Mouse (Mus musculus) kidney, adult 11 months (tissue): ENCODE measurements around the gene Rd3.

ENCODE experiments used
- DNase-seq: peaks from one replicate; pipeline ENCODE4 v3.0.0; 2022

Gene Rd3

GRCm38 (mm10) chr1:191977187-191977586 lies at the start of gene Rd3:
Rd3 (plus strand) TSS chr1:191977370.
- no peak for DNase-seq

GRCm38 (mm10) chr1:191928345-191928744 lies 48.8 kb upstream of the Rd3 start:
- peak; percentile 74 for DNase-seq

- no peak for DNase-seq
Observed at GRCm38 (mm10) chr1:191929065-191929464, 48.1 kb upstream of the Rd3 start.

DNA sequence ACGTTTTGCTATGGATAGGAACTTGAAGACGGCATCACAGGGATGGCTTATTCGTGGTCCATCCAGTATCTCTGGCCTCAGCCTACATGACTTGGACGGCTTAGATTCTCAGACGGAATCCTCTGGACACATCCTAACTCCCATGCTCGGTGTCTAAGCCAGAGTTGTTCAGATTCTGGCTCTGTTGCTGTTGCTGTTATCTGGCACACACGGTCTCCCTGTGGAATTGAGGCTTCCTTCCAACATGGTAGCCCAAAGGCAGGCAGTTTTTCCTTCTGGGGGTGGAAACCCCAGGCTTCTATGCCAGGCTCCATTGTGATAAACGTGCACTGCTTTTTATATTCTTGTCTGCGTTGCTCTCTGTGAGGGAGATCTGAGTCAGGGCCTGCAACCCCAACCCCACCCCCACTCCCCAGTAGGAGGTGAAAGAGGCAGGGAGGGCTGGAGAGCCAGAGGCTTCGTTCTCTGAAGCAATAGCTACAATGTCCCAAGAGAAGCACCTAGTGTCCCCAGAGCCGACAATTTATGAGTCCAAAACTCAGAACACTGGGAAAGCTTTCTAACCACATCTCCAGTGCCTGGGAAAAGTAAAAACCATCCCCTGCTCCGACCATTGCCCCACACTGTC lies 47.2 kb upstream of the Rd3 start:
- DNase-seq, result no peak

- no peak for DNase-seq
Observed at GRCm38 (mm10) chr1:191930525-191931105, 46.6 kb upstream of the Rd3 start.

DNA sequence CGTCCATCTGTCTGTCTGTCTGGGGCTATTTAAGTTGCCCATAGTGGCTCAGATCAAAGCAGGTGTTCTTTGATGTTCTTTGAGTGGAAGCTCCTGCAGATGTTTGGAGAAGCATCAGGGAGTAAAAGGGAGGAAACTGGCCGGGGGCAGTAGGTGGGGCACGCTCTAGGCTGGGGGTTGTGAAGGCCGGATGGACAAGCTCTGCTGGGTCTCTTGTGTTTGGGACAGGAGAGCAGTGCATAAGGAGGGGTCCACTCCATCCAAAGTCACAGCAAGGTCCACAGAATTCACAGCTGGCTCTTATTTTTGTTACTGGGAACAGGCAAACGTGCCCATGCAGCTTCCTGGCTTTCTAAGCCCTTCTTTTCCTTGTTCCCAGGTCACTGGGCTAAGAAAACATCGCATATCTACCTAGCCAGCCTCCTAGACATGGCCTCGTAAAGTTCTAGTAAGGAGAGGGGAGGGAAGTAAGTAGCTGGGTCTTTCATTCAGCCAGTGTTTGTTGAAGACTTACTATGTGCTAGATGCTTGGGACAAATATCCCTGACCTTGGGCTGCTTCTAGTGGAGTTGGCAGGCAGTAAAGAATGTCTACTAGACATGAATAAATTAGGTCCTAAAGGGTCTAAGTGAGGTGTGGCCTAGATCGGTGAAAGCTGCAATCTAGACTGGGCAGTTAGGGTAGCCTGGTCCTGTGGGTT lies 44.7 kb upstream of the Rd3 start:
- no peak for DNase-seq

GRCm38 (mm10) chr1:191932986-191933632 lies 44.1 kb upstream of the Rd3 start:
- DNase-seq, result no peak

GRCm38 (mm10) chr1:191943638-191944037 lies 33.5 kb upstream of the Rd3 start:
- DNase-seq, result no peak

- DNase-seq, result no peak
Observed at GRCm38 (mm10) chr1:191945341-191945740, 31.8 kb upstream of the Rd3 start.

- DNase-seq, result no peak
Observed at GRCm38 (mm10) chr1:191945756-191946155, 31.4 kb upstream of the Rd3 start.

GRCm38 (mm10) chr1:191946261-191946660 lies 30.9 kb upstream of the Rd3 start:
- no peak for DNase-seq

GRCm38 (mm10) chr1:191946835-191947234 lies 30.3 kb upstream of the Rd3 start:
- DNase-seq, result no peak

- DNase-seq, result no peak
Observed at GRCm38 (mm10) chr1:191947796-191948195, 29.4 kb upstream of the Rd3 start.

GRCm38 (mm10) chr1:191948600-191948999 lies 28.6 kb upstream of the Rd3 start:
- no peak for DNase-seq

DNA sequence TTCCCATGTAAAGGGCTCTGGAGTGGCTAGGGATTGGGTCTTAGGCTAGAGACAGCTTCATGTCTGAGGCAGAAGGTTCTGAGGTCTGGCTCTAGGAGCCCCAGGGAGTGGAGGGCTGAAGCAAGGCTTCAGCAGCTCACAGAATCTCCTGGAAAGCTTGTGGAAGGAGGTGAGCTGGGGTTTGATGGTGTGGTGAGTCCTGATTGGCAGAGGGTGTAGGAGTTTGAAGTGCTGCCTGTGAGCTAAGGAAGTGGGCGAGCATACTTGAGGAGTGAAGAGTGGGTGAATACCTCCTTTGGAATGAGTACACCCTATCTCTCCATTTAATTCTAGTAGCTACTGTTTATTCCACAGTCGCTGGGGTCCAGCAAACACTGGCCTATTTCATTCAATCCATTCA lies 26.6 kb upstream of the Rd3 start:
- DNase-seq, result no peak

DNA sequence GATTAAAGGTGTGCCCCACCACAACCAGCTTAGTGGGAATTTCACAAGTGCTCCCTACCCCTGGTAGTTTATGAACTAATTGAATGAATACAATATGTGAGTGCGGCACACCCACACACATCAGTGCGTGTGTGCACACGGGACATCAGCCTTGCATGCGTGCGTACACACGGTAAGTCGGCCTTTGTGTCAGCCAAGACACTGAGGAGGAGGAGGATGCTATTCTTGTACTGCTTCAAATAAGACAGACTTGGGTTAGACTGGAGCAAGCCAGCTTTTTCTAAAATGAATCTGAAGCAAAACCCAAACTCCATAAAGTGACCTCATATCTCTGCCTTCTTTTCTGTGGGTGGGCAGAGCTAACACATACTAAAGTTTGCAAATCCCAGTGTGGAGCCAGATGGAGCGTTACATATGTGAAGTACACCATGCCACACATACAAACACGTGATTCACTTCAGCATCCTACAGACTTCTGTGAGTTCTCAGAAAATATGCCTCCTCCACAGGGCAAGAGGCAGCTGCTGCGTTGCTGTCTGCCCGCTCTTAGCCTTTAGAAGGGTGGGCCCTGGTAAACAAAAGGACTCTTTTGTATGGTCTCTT lies 24.3 kb upstream of the Rd3 start:
- no peak for DNase-seq

DNA sequence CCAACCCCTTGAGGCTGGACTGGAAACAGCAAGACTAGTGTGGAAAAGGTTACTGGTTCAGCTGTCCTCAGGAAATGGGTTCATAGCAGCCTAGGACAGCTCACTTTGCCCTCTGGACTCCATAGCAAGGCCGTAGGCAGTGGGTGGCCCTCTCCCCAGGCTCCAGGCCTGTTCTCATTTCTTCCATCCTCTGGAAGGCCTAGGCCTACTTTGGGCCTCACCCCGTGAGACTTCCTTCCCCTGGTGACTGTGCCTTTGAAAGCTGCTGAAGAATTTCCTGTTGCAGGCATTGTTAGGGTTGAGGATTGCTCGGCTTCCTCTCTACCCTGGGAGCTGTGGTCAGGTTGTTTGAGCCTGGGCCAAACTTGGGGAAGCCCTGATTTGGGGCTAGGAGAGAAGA lies 22.1 kb upstream of the Rd3 start:
- peak; percentile 63 for DNase-seq

DNA sequence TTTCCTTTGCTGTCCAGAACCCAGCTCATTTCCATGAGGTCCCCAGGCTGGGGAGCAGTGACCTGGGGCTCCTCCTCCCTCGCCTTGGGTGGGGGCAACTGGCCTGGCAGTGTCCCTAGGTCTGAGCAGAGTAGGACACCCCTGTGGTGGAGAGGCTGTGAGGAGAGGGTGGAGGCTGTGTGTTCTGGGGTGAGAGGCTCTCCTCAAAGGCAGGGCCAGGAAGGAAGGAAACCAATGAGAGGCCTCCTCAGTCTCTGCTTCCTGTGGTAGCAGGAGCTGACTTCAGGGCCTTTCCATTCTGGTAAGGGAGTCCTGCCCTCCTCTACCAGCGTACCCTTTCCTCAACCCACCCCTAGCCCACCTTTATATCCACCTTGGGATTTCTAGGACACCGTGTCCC lies 20.9 kb upstream of the Rd3 start:
- peak; percentile 57 for DNase-seq

DNA sequence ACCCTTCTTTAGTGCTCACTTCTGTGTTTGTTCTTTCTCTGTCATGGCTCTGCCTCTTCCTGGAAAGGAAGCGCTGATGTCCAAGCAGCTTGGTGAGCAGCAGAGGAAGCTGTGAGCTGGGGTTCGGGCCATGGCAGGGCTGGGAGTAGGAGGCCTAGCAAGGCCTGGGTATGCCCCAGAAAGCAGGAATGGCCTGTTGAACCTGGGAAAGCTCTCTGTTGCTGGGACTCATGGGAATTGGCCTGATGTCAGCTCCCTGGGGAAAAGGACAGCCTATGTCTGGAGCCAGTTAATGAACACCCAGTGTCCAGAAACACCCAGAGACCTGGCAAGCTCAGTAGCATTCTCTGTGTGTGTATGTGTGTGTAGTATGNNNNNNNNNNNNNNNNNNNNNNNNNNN lies 20.3 kb upstream of the Rd3 start:
- peak; percentile 91 for DNase-seq

GRCm38 (mm10) chr1:191957321-191957720 lies 19.8 kb upstream of the Rd3 start:
- DNase-seq, result peak; percentile 78

DNA sequence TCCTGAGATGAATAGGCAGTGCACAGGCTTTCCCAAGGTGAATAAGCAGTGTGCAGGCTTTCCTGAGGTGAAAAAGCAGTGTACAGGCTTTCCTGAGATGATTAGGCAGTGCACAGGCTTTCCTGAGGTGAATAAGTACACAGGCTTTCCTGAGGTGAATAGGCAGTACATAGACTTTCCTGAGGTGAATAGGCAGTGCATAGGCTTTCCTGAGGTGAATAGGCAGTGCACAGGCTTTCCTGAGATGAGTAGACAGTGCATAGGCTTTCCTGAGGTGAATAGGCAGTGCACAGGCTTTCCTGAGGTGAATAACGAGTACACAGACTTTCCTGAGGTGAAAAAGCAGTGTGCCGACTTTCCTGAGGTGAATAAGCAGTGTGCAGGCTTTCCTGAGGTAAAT lies 16.2 kb upstream of the Rd3 start:
- no peak for DNase-seq

- no peak for DNase-seq
Observed at GRCm38 (mm10) chr1:191963413-191963812, 13.8 kb upstream of the Rd3 start.

DNA sequence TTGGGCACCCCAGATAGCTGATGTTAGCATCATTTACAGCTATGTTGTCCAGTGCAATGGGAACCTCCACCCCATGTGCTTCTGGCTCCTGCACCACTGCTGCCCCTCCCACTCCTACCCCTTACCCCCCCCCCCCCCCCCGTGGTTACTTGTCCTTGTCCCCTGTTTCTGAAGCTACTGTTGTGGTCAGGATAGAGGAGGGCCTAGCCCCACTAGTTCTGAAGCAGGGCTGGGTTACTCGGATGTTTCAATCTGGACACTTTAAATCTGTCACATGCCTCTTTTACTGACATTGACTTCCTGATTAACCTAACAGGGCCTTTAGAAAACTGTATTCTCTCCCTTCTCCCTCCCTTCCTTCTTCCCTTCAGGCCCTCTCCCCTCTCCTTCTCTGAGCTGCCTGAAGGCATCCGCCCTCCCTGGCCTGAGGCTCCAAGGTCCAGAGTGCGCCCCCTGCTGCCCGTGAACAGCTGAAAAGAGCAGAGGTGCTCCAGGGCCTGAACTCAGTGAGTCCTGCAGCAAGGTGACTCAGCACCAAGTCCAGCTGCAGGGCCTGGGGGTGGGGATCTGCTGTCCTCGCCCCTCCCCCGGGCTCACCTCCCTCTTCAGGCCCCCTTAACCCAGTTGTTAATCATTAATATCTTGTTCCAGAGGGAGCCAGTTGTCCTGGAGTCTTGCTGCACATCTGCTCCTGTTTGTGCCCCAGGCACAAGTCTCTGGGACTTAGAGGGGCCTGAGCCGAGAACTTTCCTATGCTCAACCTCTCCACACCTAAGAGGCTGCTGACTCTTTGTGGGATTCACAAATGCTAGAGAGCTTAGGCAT lies 13.0 kb upstream of the Rd3 start:
- peak; percentile 93 for DNase-seq
